Mouse (Mus musculus) cerebellum, adult 2 months (tissue): Measurements from ENCODE around the gene Paxip1. TPM values are rescaled to one million over a fixed set of nuclear protein-coding genes. Genes with fewer than 3 reads are reported as not detected.

Experiments used
- DNase-seq, 2 experiments: peaks; one replicate each; pipeline ENCODE4 v3.0.0; 2021
- H3K27ac ChIP-seq: fragments of 200-500 bp; 2 replicates; pipeline ENCODE4 v1.5.1; 2012; ENCODE audit warnings: low read length, control low read depth, inconsistent platforms; ENCODE audit not compliant: insufficient read depth
- H3K27me3 ChIP-seq: fragments of 200-500 bp; 2 replicates; pipeline ENCODE4 v1.6.1; 2012; ENCODE audit warnings: inconsistent platforms, mild to moderate bottlenecking, low read length, moderate library complexity; ENCODE audit not compliant: control insufficient read depth, insufficient read depth
- H3K4me1 ChIP-seq: fragments of 200-500 bp; 2 replicates; pipeline ENCODE4 v1.6.1; 2011; ENCODE audit warnings: low read length; ENCODE audit not compliant: control insufficient read depth, insufficient read depth
- H3K4me3 ChIP-seq: fragments of 200-500 bp; replicated peaks from 2 replicates; pipeline ENCODE3; 2011; ENCODE audit warnings: mild to moderate bottlenecking, low read depth, low read length, control low read depth; ENCODE audit not compliant: insufficient read depth
- CTCF ChIP-seq: fragments of 200-500 bp; IDR thresholded peaks from 2 replicates; pipeline ENCODE4 v1.5.1; 2011; ENCODE audit warnings: low read depth, mild to moderate bottlenecking, control low read depth, low read length, moderate library complexity, borderline replicate concordance; ENCODE audit not compliant: insufficient read depth
- POLR2A ChIP-seq: fragments of 200-500 bp; IDR thresholded peaks from 2 replicates; pipeline ENCODE4 v1.6.1; 2011; ENCODE audit warnings: low read length, control low read depth, borderline replicate concordance; ENCODE audit not compliant: insufficient read depth
- WGBS: fragments of 180-500 bp; shearing (Covaris S2); methylation state at CpG from one replicate; pipeline ENCODE4 v1.1.7; 2018; 5-methylcytosine and 5-hydroxymethylcytosine counted together
- polyA plus RNA-seq: library from polyadenylated mRNA; depleted of rRNA; stranded (reverse); fragments of >200 nt; gene quantifications from 2 replicates; pipeline ENCODE4 v1.2.3, GENCODE M21; 2012

Paxip1 gene
- polyA plus RNA-seq, 1 experiment, result 32.1 TPM

- TF ChIP-seq CTCF (no peak), POLR2A (no peak)
- DNase-seq, result no peak
- WGBS, result 24% methylated on average over 2 of the region's 2 CpGs
- no peak overlapping the region for H3K27ac ChIP-seq
- H3K4me1 ChIP-seq, result peaks cover 24% of the 10 kb centered on the region
- no peaks in the 10 kb centered on the region for H3K27me3 ChIP-seq
- no peak overlapping the region for H3K4me3 ChIP-seq
Observed at GRCm38 (mm10) chr5:27719311-27719710, 72.2 kb downstream of the Paxip1 start.

- Histone ChIP-seq H3K4me1 (peaks cover 29% of the 10 kb centered on the region), H3K27me3 (no peaks in the 10 kb centered on the region), H3K27ac (no peak overlapping the region), H3K4me3 (no peak overlapping the region)
- no peak for TF ChIP-seq CTCF
- no peak for TF ChIP-seq POLR2A
- peak in 1 of 2 experiments; percentile 51 for DNase-seq
Observed at GRCm38 (mm10) chr5:27717301-27717700, 74.2 kb downstream of the Paxip1 start.

- 27% methylated on average over 4 of the region's 4 CpGs for WGBS
- peaks cover 29% of the 10 kb centered on the region for H3K4me1 ChIP-seq
- H3K27ac ChIP-seq, result no peak overlapping the region
- no peaks in the 10 kb centered on the region for H3K27me3 ChIP-seq
- H3K4me3 ChIP-seq, result no peak overlapping the region
- DNase-seq, result no peak
- TF ChIP-seq POLR2A, result no peak
- TF ChIP-seq CTCF, result no peak
Observed at GRCm38 (mm10) chr5:27716026-27716425, 75.5 kb downstream of the Paxip1 start.

- Histone ChIP-seq H3K27ac (peak overlapping the region; percentile 50), H3K27me3 (no peaks in the 10 kb centered on the region), H3K4me3 (no peak overlapping the region), H3K4me1 (peaks cover 29% of the 10 kb centered on the region)
- 18% methylated on average over 9 of the region's 9 CpGs for WGBS
- TF ChIP-seq POLR2A, result no peak
- no peak for TF ChIP-seq CTCF
- DNase-seq, result peak in 1 of 2 experiments; percentile 29
Observed at GRCm38 (mm10) chr5:27714356-27714755, 77.1 kb downstream of the Paxip1 start.

GRCm38 (mm10) chr5:27711461-27712192, 79.9 kb downstream of the Paxip1 start:
- no peak overlapping the region for H3K27ac ChIP-seq
- TF ChIP-seq POLR2A (no peak), CTCF (no peak)
- no peak for DNase-seq
- H3K4me1 ChIP-seq, result peaks cover 18% of the 10 kb centered on the region
- WGBS, result 76% methylated on average over 8 of the region's 8 CpGs
- no peak overlapping the region for H3K4me3 ChIP-seq
- no peaks in the 10 kb centered on the region for H3K27me3 ChIP-seq

GRCm38 (mm10) chr5:27708209-27708608, 83.3 kb downstream of the Paxip1 start:
- Histone ChIP-seq H3K27me3 (no peaks in the 10 kb centered on the region), H3K27ac (no peak overlapping the region), H3K4me3 (no peak overlapping the region), H3K4me1 (no peaks in the 10 kb centered on the region)
- WGBS, result 30% methylated on average over 6 of the region's 6 CpGs
- TF ChIP-seq POLR2A (no peak), CTCF (no peak)
- DNase-seq, result no peak

- no peaks in the 10 kb centered on the region for H3K4me1 ChIP-seq
- no peak for DNase-seq
- H3K27ac ChIP-seq, result no peak overlapping the region
- no peaks in the 10 kb centered on the region for H3K27me3 ChIP-seq
- no peak overlapping the region for H3K4me3 ChIP-seq
- TF ChIP-seq POLR2A (no peak), CTCF (no peak)
Observed at GRCm38 (mm10) chr5:27707283-27707682, 84.2 kb downstream of the Paxip1 start.

GRCm38 (mm10) chr5:27706551-27706950, 84.9 kb downstream of the Paxip1 start:
- Histone ChIP-seq H3K27ac (no peak overlapping the region), H3K4me1 (no peaks in the 10 kb centered on the region), H3K27me3 (no peaks in the 10 kb centered on the region), H3K4me3 (no peak overlapping the region)
- no peak for TF ChIP-seq CTCF
- TF ChIP-seq POLR2A, result no peak
- 87% methylated on average over 6 of the region's 6 CpGs for WGBS
- DNase-seq, result no peak

- Histone ChIP-seq H3K4me3 (no peak overlapping the region), H3K27ac (no peak overlapping the region), H3K27me3 (no peaks in the 10 kb centered on the region), H3K4me1 (no peaks in the 10 kb centered on the region)
- TF ChIP-seq CTCF (no peak), POLR2A (no peak)
- DNase-seq, result no peak
Observed at GRCm38 (mm10) chr5:27705020-27705419, 86.5 kb downstream of the Paxip1 start.
